Mouse (Mus musculus): ENCODE measurements around the gene Spag6.

GRCm38 (mm10) chr2:18693491-18693870 is 351 bp upstream of the Spag6 start:
- TF ChIP-seq CTCF (IDR thresholded peaks at IDR 0.05 in 2 of 3, conservative IDR thresholded peaks at IDR 0.05 in 1 of 3; ENCODE audit: control insufficient read depth in 1 of 3, insufficient read depth in 1 of 3, low read depth in 2 of 3, low read length in 3 of 3, poor library complexity in 1 of 3, severe bottlenecking in 1 of 3) (no peak), JUND (IDR thresholded peaks at IDR 0.05; ENCODE audit: low read depth, low read length) (no peak), GATA1 (IDR thresholded peaks at IDR 0.05; ENCODE audit: low read depth, low read length) (no peak; the same call in 1 of the 2 replicates), USF1 (IDR thresholded peaks at IDR 0.05; ENCODE audit: low read depth, low read length) (no peak)

Measured in MEL (cell line).